Mouse (Mus musculus): ENCODE data around the gene Alg3.

Alg3 gene

DNA sequence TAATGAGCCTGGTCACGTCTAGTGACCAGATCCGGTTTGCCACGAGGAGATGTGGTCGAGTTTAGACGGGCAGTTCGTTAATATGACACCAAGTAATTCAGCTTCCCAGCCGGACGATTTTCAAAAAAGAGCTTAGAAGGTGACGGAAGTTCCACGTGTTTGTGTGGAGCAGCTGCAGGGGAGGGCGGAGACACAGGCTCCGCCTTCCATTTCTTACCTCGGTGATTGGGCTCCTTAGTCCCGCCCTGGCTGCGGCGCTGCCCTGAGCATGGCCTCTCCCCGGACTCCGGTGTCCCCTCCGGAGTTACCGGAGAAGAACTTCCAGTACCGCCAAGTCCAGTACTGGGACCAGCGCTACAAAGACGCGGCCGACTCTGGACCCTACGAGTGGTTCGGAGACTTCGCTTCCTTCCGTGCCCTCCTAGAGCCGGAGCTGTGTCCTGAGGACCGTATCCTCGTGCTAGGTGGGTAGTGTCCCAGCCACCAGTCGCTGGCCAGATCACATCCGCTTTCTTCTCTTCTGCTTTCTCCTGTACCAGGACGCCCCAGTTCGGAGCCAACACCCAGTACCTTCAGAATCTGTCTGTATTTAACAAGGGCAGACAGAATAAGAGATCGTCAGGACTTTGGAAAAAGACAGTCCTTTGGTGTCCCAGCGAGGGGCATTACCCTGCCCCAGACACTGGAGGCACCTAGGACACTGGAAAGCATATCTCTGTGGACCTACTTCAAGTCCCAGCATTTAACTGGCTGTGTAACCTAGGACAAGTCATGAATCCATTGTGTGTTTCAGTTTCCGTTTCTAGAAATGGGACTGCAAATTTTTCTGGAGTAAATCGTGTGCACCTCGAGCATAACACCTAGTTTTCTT is at the start of gene Alg3, which contains the start of the genes Eef1akmt4 and Gm49333:
TSS of gene Alg3 (minus strand) at position 379 of the 871 bp plus-strand sequence.
TSS of gene Eef1akmt4 (plus strand) at position 237 of the 871 bp plus-strand sequence.
TSS of gene Gm49333 (plus strand) at position 254 of the 871 bp plus-strand sequence.
- peak; percentile 91 for DNase-seq (ENCODE audit: low spot score)

DNA sequence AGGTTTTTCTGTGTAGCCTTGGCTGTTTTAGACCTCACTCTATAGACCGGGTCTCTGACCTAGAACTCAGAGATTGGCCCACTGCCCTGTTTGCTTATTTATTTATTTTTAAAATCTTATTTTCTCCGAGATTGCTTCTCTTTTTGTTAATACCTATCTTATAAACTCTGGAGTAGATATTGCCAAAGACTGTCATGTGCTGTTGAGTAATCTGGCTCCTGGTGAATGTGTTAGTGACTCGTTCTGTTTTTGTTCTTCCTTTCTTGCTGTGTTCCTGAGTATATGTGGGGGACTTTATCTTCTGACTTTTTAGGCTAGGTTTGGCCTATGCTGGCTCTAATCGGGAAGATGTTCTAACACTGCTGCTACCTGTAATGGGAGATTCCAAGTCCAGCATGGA is 46.1 kb upstream of the Alg3 start:
- DNase-seq (ENCODE audit: low spot score) = no peak

DNA sequence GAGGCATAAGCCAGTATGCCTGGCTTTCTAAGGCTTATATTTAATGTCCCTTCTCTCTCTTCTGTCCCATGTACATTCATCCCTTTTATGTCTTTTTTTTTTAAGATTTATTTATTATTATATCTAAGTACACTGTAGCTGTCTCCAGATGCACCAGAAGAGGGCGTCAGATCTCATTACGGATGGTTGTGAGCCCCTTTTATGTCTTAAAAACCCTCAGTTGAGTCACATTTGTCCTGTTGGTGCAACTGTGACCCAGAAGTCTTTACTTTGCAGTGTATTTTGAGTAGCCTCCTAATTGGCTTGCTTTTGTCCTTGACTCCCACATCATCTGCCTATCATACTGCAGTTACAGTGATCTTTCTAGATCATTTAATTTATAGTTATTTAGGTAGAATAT is 41.8 kb upstream of the Alg3 start:
- no peak for DNase-seq (ENCODE audit: low spot score)

DNA sequence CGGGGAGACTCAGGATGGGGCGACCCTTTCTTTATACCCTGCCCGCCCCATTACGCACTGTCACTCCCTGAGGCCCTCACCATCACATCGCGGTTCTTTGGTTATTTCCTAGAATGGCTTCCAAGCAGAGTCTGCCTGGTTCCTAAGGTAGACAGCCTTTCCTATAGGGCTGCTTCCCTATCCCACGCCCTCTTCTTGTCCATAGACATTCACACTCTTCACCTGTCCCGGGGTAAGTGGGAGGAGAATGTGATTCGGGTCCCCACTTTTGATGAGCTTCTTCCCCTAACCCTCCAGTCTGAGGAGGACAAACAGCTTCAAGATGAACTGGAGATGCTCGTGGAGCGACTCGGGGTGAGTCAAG is 40.4 kb upstream of the Alg3 start:
- no peak for DNase-seq (ENCODE audit: low spot score)

DNA sequence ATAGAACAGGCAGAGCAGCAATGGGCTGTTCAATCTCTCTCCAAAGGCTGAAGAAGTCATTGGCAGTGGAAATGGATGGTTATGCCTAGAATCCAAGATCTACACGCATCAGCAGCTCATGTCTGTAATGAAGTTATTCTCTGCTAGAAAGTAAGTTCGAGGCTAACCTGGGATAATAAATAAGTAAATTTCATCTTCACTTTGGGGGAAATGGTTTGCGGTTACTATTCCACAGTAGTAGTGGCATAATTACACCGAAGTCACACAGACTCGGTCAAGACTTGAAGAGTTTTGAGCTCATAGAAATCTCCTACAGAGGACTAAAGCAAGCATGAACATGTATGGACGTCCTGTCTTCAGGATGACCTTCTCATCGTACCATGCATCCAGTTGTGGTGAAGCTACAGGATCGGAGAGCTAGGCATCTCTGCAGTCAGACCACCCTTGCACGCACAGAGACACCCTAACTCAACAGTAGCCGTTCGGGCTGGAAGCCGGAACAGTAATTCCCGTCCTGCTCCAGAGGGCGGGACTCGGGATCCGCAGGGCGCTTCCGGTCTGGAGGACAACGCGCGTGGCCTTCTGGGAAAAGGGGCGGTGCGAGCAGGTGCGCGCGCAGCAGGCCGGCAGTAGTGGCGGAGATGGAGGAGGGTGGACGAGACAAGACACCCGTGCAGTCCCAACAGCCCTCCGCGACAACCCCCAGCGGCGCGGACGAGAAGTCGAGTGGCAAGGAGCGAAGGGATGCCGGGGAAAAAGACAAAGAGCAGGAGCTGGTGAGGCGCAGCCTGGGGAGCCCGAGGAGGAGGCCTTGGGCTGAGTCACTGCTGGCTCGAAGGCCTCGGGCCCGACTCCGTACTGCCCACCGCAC is 39.8 kb upstream of the Alg3 start, which contains the start of gene Psmd2:
TSS of gene Psmd2 (plus strand) at position 577 of the 871 bp plus-strand sequence.
- peak; percentile 94 for DNase-seq (ENCODE audit: low spot score)

DNA sequence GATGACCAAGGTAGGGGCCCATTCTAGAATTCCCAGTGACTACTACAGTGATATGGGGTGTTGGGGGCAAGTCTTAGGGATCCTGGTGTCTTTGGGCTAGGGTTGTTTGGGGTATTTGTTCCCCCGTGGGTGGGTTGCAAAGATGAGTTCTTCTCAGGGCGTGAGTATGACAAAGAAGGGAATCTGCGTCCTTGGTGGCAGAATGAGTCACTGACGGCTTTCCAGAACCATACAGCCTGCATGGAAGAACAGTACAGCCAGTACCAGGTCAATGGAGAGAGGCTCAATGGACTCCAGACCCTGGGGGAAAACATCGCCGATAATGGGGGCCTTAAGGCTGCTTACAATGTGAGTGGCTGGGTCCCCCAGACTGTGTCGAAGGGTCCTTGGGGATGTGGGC is 32.4 kb upstream of the Alg3 start:
- no peak for DNase-seq (ENCODE audit: low spot score)

DNA sequence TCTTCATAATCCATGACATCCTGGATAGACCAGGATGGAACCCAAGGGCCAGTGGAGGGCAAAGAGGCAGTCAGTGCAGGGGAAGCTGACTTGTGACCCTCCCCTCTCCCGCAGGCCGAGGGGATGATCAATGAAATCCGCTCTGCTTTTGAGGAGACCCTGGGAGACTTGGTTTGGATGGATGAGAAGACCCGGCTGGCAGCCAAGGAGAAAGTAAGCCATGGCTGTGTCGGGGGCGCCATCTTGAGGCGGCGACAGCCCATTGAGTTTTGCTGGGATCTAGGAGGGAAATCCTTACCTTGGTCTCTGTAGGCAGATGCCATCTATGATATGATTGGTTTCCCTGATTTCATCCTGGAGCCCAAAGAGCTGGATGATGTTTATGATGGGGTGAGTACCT is 30.6 kb upstream of the Alg3 start:
- peak; percentile 37 for DNase-seq (ENCODE audit: low spot score)

DNA sequence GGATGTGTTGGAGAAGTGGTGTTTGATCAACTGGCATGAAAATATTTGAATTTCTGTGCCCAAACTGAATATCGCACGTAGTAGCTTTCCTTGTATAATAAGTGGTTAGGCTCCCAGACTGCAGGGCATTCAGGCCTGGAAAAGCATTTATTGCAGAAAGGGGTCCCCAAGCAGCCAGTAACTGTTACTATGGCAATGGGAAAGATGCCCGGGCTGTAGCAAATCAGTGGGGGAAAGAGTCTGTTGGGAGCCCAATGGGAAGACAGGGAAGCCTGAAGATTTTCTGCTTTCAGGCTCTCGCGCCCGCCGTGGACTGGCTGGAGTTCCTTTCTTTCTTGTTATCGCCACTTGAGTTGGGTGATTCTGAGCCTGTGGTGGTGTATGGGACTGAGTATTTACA is 26.8 kb upstream of the Alg3 start:
- DNase-seq (ENCODE audit: low spot score) = no peak

DNA sequence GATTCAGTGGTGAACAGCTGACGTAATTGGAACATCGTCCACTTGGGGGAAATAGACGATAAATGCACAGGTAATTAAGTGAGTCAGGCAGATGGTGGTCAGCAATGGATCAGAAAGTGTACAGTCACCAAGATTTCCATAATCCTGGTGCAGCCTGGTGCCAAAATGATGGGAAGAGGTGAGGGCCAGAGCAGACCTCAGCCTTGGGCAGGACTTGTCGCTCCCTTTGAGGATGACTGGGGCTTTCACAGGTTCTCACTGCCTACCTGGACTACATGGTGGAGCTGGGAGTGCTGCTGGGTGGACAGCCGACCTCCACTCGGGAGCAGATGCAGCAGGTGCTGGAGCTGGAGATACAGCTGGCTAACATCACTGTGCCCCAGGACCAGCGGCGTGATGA is 25.9 kb upstream of the Alg3 start:
- no peak for DNase-seq (ENCODE audit: low spot score)

DNA sequence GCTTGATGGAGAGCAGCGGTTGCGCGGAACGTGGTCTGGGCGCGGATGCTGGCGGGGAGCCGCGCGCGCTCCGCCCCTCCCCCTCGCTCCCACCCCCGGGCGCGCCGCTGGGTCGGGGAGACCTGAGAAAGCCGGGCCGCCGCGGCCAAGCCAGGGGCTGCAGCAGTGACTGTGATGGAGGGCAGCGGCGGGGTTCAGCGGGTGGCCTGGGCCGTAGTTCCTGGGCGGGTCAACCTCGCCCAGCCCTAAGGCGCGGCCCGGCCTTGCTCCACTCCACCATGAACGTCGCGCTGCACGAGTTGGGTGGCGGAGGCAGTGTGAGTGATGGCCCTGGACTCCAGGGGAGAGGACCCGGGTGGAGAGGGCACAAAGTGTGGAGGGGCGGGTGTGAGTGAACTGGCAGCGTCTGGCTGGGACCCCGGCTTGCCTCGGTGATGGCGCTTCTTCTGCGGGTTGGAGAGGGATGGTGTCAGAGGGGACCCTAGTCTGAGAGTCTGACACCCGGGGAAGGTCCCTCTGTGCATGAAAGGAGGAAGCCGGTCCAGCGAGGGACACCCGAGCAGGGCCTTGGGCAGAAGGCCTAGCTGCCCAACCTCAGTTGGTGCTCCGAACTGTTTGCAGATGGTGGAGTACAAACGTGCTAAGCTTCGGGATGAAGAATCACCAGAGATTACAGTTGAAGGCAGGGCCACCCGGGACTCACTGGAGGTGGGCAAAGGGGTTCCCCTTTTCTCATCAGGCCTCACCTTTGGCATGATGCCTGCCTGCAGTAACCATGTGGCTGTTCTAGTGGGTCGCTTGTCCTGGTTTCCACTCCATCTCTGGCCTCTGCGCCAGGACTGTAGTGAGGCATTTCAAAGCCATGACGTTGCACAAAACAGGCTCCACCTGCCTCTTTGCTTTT is 18.4 kb upstream of the Alg3 start, which contains the start of gene Ece2:
TSS of gene Ece2 (plus strand) at position 98 of the 904 bp plus-strand sequence.
- DNase-seq (ENCODE audit: low spot score) = no peak

DNA sequence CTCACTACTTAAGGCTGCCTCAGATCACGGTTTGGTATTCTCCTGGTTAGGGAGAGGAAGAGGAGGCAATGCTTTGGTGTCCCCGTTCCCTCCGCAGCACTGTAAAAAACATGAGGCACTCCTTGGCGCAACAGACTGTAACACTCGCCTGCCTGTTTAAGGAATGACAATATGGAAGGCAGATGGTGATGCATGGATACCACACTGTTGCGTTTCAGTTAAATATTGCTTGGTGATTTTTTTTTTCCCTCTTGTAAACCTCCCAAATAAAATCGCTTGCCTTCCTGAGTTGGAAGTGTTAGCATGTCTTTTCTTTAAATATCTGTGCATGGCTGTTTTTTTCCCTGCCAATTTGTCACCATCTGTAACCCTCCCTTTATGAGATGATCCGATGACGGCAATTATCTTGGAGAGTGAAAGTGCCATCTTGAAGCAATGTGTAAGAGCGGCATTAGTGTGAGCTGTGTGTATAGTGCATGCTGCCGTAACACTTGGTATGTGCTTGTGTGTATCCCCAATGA is 17.4 kb upstream of the Alg3 start:
- DNase-seq (ENCODE audit: low spot score) = no peak

DNA sequence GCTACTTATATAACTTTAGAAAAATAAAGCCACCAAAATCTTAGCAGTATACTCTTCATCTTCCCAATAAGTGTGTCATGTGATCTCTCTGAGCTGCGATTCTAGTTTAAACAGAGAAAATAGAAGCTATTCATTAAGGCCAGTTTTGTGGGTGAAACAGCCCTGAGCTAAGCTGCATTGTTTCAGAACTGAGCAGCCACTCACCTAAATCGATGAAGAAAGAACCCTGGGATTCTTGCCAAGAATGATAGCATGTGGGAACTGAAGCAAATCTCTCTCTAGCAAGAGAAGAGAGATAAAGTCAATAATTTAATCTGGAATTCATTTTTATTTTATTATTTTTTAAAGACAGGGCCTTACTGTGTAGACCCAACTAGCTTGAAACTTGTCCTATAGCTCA is 11.7 kb upstream of the Alg3 start:
- no peak for DNase-seq (ENCODE audit: low spot score)

DNA sequence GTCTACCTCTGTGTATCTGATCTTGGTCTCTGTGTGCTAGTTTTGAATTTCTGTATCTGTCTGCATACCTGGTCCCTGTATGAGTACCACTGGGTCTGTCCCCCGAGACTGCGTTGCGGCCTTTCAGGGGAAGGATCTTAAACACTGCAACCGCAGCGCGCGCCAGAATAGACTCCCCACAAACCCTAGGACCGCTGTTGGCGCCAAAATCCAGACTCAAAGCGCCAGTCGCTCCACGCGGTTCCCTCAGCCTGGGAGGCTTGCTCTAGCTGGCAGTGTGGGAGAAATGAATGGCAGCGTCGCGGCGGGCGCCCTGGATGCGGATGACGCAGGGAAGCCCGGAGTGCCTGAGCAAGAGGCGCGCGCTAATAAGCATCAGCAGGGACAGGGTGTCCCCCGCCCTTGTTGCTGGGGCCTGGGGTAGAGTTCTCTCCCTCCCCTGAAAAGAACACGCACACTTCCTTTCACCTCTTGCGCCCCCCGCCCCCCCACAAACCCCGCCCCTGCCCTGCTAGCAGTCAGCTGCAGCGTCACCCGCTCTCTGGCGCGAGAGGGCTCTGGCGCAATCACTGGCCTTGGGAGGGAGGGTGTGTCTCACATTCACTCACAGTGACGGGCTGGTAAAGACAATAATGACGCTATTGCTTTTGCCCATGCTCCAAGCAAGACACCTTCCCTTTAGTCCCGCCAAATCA is 10.6 kb upstream of the Alg3 start:
- DNase-seq (ENCODE audit: low spot score) = peak; percentile 80

DNA sequence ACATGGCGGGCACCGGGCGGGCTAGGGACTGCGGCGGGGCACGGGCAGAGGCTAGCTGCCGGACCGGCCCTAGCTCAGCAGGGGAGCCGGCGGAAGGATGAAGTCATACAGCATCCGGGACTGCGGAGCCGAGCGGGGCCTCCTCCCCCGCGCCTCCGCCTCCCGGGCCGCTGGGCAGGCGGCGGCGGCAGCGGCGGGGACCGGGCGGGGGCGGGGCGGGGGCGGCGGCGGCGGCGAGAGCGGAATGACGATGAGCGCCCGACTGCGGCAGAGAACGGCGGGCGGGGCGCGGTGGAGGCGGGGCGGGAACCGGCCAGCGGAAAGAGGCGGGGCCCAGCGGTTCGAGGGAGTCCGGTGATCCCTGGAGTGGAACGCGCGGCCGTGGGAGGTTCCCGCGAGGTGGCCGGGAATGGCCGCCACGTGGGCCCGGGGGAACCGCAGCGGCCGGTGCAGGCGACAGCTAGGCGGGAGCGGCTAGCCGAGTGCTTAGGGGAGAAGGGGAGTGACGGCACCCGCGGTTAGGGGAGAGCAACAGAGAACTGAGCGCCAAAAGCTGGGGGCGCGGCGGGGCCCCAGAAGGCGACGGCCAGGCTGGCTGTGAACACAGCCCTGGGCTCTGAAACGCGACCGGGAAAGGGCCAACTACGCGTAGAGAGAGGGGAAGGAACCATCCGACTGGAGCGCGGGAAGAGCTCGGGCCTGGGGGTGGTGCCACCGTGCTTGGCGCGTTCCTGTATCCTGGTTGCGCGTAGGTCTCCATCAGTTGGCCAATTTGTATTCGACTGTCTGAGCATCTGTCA is 9.9 kb upstream of the Alg3 start, which contains the start of gene Camk2n2:
TSS of gene Camk2n2 (minus strand) at position 97 of the 800 bp plus-strand sequence.
- peak; percentile 63 for DNase-seq (ENCODE audit: low spot score)

DNA sequence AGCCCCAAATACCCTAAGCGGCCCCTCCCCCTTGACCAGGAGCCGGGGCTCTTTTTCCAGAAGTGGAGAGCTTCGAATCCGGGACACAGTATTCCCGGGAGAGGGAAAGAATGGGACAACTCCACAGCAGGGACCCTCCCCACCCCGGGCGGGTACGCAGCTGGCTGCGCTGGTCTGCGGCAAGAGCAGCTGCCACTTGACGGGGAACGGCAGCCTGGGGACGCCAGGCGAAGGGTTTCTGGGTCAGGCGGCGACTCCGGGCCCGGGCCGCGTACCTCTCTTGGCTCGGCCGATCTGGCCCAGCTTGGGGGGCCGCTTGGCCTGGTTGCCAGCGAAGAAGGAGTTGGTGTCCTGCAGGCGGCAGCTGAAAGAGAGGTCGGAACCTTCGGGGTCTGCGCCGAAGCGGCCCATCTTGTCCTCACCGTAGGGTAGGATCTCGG is 9.2 kb upstream of the Alg3 start:
- no peak for DNase-seq (ENCODE audit: low spot score)

DNA sequence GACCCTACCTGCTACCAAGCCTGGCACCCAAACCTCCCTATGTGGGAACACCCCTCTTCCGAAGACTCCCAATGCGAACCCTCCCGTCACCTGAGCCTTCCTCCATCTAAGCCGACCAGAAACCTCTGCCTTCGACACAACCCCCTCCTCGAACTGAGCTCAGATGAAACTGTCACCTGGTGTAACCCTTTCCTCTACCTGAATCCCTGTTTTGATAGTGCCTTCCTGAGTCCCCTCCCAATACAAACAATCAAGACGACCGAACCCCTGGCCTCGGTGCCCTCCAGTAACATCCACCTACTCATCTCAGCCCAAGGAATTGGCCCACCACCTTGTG is 8.8 kb upstream of the Alg3 start:
- DNase-seq (ENCODE audit: low spot score) = no peak

DNA sequence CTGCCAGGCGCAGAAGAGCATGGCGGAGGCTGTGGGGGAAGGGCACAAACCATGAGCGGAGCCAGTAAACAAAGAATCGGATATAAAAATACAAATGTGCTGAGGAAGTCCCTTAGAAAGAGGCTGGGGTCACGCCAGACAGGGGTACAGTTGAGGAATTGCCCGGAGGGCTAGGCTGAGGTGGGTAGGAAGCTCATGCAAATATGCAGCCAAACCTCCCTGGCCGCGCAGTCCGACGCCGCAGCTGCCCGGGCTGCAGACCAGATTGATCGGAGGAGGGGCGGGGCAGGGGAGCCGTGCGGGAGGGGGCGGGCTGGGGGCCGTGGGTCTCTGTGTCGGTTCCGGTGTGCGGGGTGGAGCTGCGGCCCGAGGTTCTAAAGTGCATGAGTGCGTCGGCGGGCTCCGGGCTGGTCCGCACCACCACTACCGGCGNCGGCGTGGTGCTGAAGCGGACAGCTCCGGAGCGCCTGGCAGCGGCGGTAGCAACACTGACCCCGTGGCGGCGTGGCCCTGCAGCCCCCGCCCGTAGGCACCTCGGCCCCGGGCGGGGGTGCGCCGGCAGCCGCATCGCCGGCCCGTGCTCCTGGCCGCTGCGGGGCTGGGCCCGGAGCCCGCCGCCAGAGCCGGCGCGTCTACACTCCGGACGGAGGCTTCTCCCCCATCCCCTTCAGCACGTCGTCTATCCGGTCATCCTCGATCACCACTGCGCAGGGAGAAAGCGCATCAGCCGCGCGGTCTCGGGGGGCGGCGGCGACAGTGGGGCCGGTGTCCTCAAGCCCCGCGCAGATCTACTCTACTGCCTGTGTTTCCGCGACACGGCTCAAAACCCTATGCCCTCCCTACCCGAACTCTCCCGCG is 8.2 kb upstream of the Alg3 start:
- DNase-seq (ENCODE audit: low spot score) = peak; percentile 48

DNA sequence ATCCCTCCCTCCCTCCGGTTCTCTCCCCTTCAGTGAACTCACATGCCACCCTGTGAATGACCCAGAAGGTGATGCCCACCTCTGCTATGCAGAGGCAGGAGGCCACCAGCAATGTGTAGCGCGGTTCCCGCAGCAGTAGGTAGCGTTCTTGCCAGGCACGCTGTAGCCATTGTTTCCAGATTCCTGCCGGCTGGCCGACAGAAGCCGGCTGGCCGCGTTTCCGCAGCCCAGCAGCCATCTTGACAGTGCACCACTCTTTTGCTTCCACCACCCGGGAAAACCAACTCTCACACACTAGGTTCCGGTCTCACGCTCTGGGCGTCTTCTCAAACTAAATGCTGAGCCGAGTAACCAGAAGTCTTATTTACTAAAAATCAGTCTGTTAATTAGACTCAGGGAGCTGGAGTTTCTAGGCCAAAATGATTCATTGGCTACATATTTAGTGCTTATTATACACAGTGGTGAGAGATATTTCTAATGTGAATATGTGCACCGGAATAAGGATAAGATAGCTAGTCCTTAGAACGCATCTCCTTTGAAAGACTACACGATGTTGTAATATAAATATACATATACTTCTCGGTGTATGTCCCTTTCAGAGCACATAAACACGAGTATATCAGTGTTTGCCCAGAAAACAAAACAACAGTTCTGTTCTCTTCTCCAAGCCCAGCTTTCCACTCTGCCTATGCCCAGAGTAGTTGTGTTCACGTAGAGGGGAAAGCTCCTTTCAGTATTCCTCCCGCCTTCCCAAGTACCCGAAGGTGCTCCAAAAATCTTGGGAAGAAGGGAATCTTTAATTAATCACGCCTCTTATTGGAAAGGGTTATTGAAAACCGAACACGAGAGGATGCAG is 806 bp downstream of the Alg3 start:
- peak; percentile 86 for DNase-seq (ENCODE audit: low spot score)

Measured in yolk sac, embryonic 10.5 days (tissue).